Mouse (Mus musculus) heart, embryonic 11.5 days (tissue): Measurements from ENCODE around the gene Lars2. TPM values are rescaled to one million over a fixed set of nuclear protein-coding genes. Genes with fewer than 3 reads are reported as not detected.
"Not testable (repeated sequence)": the region's sequence is repeated elsewhere in the genome, so short reads cannot be mapped to it uniquely, and the experiment has no call there.

ENCODE experiments used
- ATAC-seq: fragments of 200-750 bp; cut with Nextera tagmentation; replicated peaks from 2 replicates; pipeline ENCODE4 v1.8.0; 2017; ENCODE audit warnings: moderate library complexity; ENCODE audit not compliant: insufficient number of reproducible peaks, low FRiP score, low TSS enrichment
- H3K27ac ChIP-seq: fragments of 300-500 bp; sonication (generic); 2 replicates; pipeline ENCODE4 v1.5.1; 2014; ENCODE audit warnings: mild to moderate bottlenecking, low read depth, low read length
- H3K27me3 ChIP-seq: fragments of 300-500 bp; sonication (generic); 2 replicates; pipeline ENCODE4 v1.6.1; 2014; ENCODE audit warnings: mild to moderate bottlenecking, low read length, mixed read lengths; ENCODE audit not compliant: control insufficient read depth, insufficient read depth
- H3K36me3 ChIP-seq: fragments of 300-500 bp; sonication (generic); 2 replicates; pipeline ENCODE4 v1.6.1; 2014; ENCODE audit warnings: mild to moderate bottlenecking, low read length, moderate library complexity, mixed read lengths; ENCODE audit not compliant: control insufficient read depth, insufficient read depth
- H3K4me1 ChIP-seq: fragments of 300-500 bp; sonication (generic); 2 replicates; pipeline ENCODE4 v1.6.1; 2014; ENCODE audit warnings: low read length; ENCODE audit not compliant: control insufficient read depth, insufficient read depth
- H3K4me2 ChIP-seq: fragments of 300-500 bp; sonication (generic); 2 replicates; pipeline ENCODE4 v1.6.1; 2014; ENCODE audit warnings: mild to moderate bottlenecking, moderate library complexity
- H3K4me3 ChIP-seq: fragments of 300-500 bp; sonication (generic); 2 replicates; pipeline ENCODE4 v1.5.1; 2014; ENCODE audit warnings: low read depth, low read length
- H3K9ac ChIP-seq: fragments of 300-500 bp; sonication (generic); 2 replicates; pipeline ENCODE4 v1.6.1; 2014; ENCODE audit warnings: mild to moderate bottlenecking, low read depth, low read length, moderate library complexity
- H3K9me3 ChIP-seq: fragments of 300-500 bp; sonication (generic); replicated peaks from 2 replicates; pipeline ENCODE4 v1.6.1; 2016; ENCODE audit warnings: low read length; ENCODE audit not compliant: control insufficient read depth
- WGBS: fragments of 180-500 bp; shearing (Covaris S2); extraction: QIAGEN DNeasy Blood & Tissue Kit; methylation state at CpG from one replicate; pipeline ENCODE4 v1.1.7; 2014; ENCODE audit not compliant: insufficient replicate concordance; 5-methylcytosine and 5-hydroxymethylcytosine counted together
- polyA plus RNA-seq: library from polyadenylated mRNA; unstranded; fragments of >200 nt; fragmentation: Nextera tagmentation; extraction: Ambion mirVana; gene quantifications from 2 replicates; pipeline ENCODE4 v1.2.1, GENCODE M21; 2014

Lars2 gene
- 995 and 1,126 TPM in 2 replicates for polyA plus RNA-seq

DNA sequence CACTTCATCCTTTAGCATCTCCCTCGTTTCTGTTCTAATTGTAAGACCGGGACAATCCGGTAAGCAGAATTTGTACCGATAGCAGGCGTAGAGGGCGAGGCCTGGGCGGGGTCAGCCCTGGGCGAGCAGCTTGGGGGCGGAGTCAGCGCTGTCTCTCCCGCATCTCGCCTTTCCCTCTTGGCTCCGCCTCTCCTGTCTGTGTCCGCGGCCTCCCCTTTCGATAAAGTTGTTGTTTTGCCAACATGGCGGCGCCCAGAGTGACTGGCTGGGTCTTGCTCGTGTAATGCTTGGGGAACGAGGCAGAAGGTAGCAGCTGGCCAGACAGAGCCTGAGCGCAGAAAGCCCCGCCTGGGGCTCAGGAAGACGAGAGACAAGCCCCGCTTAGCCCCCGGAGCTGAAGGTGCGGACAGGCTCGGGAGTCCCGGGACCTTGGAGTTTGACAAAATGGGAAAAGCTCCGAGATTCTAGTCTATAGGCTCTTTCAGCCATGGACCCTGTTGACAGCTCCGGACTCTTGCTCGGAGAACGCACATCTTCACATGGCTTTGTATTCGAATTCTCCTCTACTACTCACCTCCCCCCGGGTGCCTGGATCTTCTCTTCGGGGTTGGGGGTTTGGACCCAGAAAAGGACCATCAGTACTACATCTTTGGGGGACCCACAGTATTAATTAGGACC lies at the start of gene Lars2:
TSS of gene Lars2 (plus strand) at position 220 of the 678 bp plus-strand sequence.
- Histone ChIP-seq H3K4me1 (no peaks in the 10 kb centered on the region), H3K4me2 (peak within 1 kb of the TSS; percentile 83), H3K9me3 (no peaks in the 10 kb centered on the region), H3K36me3 (peaks cover 2% of the 10 kb centered on the region; the same call in 1 of the 2 replicates), H3K4me3 (peak within 1 kb of the TSS; percentile 66), H3K27me3 (no peaks in the 10 kb centered on the region), H3K9ac (peak within 1 kb of the TSS; percentile 72), H3K27ac (peak within 1 kb of the TSS; percentile 78)
- ATAC-seq, result peak; percentile 99
- under 1% methylated on average over 35 of the region's 35 CpGs for WGBS

DNA sequence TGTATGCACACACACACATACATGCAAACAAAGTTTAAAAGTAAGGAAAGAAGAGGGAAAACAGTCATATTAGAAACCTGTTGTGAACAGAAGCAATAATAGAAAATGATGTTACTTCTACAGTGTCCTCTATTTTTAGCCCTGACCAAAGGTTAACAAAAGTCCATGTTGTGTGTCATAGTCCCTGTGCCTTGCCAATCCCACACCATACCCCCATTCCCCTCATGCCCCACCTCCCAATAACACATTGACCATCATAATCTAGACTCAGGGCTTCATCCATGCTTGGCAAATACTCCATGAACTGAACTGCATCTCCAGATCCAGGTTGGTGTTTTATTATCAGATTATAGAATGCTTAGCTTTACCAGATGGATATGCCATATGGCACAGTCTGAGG lies 40.6 kb upstream of the Lars2 start:
- no peak overlapping the region for H3K4me2 ChIP-seq
- no peak overlapping the region for H3K9ac ChIP-seq
- ATAC-seq, result no peak
- no peaks in the 10 kb centered on the region for H3K36me3 ChIP-seq
- H3K27me3 ChIP-seq, result no peaks in the 10 kb centered on the region
- H3K4me1 ChIP-seq, result no peaks in the 10 kb centered on the region
- H3K27ac ChIP-seq, result no peak overlapping the region
- no peak overlapping the region for H3K4me3 ChIP-seq
- no peaks in the 10 kb centered on the region for H3K9me3 ChIP-seq

DNA sequence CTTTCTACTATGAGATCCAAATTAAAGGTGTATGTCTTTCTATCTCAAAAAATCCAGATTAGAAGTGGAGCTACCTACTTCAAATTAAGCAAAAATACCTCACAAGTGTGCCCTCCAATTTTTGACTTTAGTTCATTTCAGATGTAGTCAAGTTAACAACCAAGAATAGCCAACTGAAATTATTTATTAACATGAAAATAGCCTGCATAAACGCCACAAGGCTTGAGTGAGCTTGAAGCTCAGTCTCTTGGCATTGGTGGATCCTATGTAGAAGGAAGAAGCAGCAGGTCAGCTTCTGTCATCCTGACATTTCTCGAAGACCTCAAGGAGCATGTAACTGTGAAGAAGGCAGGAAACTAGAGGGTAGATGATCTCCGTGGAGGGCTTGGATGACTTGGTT lies 38.4 kb upstream of the Lars2 start:
- 67% methylated on average over 3 of the region's 3 CpGs for WGBS
- no peaks in the 10 kb centered on the region for H3K9me3 ChIP-seq
- no peak for ATAC-seq
- no peak overlapping the region for H3K9ac ChIP-seq
- H3K36me3 ChIP-seq, result no peaks in the 10 kb centered on the region
- H3K27me3 ChIP-seq, result no peaks in the 10 kb centered on the region
- H3K4me2 ChIP-seq, result no peak overlapping the region
- H3K4me3 ChIP-seq, result no peak overlapping the region
- H3K27ac ChIP-seq, result no peak overlapping the region
- no peaks in the 10 kb centered on the region for H3K4me1 ChIP-seq

DNA sequence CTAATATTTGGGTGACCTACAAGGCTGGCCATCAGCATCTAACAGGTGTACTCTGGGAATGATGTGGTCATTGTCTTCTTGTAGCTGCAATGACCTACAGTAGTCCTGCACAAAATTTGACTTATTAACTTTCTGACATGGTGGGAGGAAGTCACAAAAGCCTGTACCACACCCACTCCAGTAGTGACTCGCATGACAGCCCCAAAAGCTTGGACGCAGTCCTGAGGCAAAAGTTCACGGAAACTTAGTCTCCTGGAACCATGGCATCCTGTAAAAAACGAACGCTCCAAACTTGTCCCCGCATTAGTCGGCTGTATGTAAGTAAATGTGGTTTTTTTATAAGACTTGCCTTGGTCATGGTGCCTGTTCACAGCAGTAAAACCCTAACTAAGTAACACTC lies 36.9 kb upstream of the Lars2 start:
- Histone ChIP-seq H3K4me3 (no peak overlapping the region), H3K4me2 (no peak overlapping the region), H3K9ac (no peak overlapping the region), H3K27me3 (no peaks in the 10 kb centered on the region), H3K4me1 (no peaks in the 10 kb centered on the region), H3K36me3 (no peaks in the 10 kb centered on the region), H3K27ac (no peak overlapping the region), H3K9me3 (no peaks in the 10 kb centered on the region)
- WGBS, result 89% methylated on average over 7 of the region's 7 CpGs
- ATAC-seq, result no peak

DNA sequence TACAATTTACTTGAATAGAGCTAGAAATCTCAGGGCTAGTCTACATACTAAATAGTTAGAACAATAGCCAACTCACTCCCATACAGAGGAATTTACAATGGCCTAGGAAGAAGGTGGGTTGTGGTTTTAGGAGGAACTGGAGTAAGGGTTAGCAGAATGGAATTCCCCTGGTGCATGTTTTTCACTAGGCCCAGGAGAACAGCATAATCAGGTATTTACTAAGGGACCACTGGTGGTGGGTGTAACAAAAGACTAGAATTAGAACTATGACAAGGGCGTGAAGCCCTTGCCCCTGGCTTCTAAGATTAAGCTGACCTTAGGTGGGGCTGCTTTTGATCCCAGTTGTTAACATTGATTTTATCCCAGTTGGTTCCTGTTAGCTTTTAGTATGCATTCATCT lies 36.5 kb upstream of the Lars2 start:
- WGBS, result 79% methylated on average over 1 of the region's 1 CpGs
- not testable (repeated sequence) for H3K9ac ChIP-seq, H3K4me2 ChIP-seq, ATAC-seq, H3K4me1 ChIP-seq, H3K36me3 ChIP-seq, H3K9me3 ChIP-seq, H3K27ac ChIP-seq, H3K4me3 ChIP-seq, H3K27me3 ChIP-seq

DNA sequence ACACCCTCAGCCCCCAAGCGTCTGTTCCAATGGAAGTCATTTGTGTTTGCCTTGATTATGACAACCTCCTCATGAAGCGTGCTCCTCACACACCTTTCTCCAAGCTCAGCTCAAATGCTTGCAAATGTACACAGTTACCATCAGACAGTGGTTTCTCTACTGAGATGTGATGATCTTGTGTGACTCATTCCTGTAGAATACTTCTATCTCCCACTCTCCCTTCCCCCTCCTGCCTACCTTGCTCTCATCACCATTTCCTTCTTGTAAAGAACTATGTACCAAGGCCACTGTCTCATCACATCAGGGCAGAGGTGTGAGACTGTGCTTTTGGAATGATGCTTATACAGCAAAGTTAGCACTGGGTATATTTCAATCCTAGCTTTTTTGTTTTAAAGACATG lies 33.2 kb upstream of the Lars2 start:
- H3K9me3 ChIP-seq, result no peaks in the 10 kb centered on the region

DNA sequence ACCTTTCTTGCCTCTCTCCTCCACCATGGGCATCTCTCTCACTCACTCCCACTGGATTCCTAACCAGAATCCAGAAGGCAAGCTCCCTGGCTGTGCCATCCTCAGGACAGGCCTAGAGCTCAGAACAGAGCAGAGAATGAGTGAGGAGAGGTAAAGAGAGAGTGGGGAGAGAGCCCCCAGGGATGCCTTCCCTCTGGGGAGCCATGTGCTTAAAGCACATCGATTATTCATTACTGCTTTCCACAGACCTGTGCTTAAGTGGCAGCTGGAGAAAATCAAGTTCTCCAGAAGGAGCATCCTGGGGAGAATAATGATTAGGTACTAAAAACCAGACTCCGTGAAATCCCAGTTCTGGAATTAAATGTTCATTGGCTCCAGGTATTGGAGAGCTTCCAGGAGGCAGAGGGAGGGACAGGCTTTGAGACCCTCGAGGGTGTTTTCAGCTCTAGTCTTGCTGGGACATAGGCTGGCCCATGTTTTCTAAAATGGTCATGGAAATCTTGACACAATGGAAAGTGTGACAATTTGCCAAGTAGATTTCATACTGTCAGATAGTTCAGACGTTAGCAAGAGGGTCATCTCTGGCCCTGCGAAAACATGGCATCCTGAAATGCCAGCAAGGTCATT lies 31.6 kb upstream of the Lars2 start:
- no peak overlapping the region for H3K4me2 ChIP-seq
- H3K27ac ChIP-seq, result no peak overlapping the region
- no peaks in the 10 kb centered on the region for H3K27me3 ChIP-seq
- WGBS, result 57% methylated on average over 5 of the region's 5 CpGs
- ATAC-seq, result no peak
- no peaks in the 10 kb centered on the region for H3K9me3 ChIP-seq
- no peaks in the 10 kb centered on the region for H3K36me3 ChIP-seq
- H3K4me3 ChIP-seq, result no peak overlapping the region
- no peaks in the 10 kb centered on the region; the same call in 1 of the 2 replicates for H3K4me1 ChIP-seq
- H3K9ac ChIP-seq, result no peak overlapping the region

More for the DNA sequence above, 33.2 kb upstream of the Lars2 start:
- Histone ChIP-seq H3K36me3 (no peaks in the 10 kb centered on the region), H3K4me1 (no peaks in the 10 kb centered on the region; the same call in 1 of the 2 replicates), H3K27ac (no peak overlapping the region), H3K4me2 (no peak overlapping the region), H3K4me3 (no peak overlapping the region), H3K27me3 (no peaks in the 10 kb centered on the region), H3K9ac (no peak overlapping the region)
- no peak for ATAC-seq
- WGBS, result 84% methylated on average over 2 of the region's 2 CpGs

DNA sequence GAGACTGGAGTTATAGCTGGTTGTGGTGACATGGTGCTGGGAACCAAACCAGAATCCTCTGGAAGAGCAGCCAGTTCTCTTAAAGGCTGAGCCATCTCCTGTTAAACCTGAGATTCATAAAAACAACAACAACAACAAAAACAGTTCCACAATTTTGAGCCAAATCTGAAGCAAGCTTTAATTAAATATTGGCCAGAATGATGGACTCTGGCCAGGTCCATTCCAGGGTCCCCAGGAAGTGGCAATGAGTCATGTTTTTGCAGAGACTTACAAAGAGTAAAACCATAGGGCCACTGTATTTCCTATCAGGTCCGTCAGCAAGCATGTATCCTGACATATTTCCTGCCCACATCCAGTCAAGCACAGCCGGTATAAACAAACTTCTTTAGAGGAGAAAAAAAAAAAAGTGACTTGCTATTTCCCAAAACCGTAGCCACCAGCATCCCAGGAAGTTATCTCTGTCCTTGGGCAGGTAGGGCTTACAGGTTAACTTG lies 27.0 kb upstream of the Lars2 start:
- 47% methylated on average over 3 of the region's 3 CpGs for WGBS
- ATAC-seq, result no peak
- H3K4me2 ChIP-seq, result no peak overlapping the region

More for the DNA sequence above, 27.0 kb upstream of the Lars2 start:
- H3K36me3 ChIP-seq, result no peaks in the 10 kb centered on the region
- peaks cover 4% of the 10 kb centered on the region; the same call in 1 of the 2 replicates for H3K4me1 ChIP-seq
- no peak overlapping the region for H3K9ac ChIP-seq
- no peaks in the 10 kb centered on the region for H3K27me3 ChIP-seq
- H3K27ac ChIP-seq, result no peak overlapping the region
- no peak overlapping the region for H3K4me3 ChIP-seq
- H3K9me3 ChIP-seq, result no peaks in the 10 kb centered on the region
